Mouse (Mus musculus): Measurements from ENCODE around the gene Mta1.
A peak's percentile ranks its signal among the peaks of the same experiment; 100 is the strongest.

Mta1 gene

DNA sequence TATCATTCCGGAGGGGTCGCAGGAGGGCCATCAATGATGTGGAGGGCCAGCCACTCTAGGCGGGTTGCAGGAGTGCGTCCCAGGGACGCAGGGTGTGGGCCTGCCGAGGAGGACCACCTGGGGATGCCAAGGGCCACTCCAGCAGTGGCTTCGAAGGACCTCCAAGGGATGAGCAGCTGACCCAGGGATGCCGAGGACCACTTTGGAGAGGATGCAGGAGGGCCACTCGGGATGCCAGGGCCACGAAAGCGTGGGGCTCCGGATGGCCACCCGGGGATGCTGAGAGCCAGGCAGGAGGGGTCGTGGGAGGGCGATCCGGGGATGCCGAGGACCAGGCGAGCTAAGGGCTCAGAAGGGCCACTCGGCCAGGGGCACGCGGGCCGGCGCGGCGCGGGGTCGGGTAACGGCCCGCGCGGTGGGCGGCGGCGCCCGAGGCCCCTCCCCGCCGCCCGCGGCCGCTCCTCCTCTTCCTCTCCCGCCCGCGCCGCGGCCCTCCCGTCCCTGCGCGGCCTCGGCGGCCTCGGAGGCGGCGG lies at the start of gene Mta1:
Mta1 (plus strand) TSS at position 530 of the 533 bp plus-strand sequence.
- DNase-seq (ENCODE audit: low read depth, low spot score), result no peak

GRCm38 (mm10) chr12:113049836-113050235 lies 48.2 kb upstream of the Mta1 start:
- no peak for DNase-seq (ENCODE audit: low read depth, low spot score)

DNA sequence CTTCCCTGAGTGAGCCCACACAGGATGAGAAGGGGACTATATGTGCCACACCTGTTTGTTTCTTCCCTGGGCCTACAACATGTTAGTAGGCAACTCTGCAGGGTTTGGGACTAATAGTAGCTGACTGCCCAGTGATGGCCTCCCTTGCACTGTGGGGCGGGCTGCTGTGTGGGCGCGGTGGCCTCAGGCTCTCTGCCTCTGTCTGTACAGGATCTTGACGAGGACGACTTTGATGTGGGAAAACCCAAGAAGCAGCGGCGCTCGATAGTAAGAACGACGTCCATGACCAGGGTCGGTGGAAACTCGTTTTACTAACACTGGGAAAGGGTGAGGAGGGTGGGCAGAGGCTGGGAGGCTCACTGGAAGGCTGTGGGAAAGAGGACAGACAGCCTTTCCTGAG lies 47.4 kb upstream of the Mta1 start:
- no peak for DNase-seq (ENCODE audit: low read depth, low spot score)

DNA sequence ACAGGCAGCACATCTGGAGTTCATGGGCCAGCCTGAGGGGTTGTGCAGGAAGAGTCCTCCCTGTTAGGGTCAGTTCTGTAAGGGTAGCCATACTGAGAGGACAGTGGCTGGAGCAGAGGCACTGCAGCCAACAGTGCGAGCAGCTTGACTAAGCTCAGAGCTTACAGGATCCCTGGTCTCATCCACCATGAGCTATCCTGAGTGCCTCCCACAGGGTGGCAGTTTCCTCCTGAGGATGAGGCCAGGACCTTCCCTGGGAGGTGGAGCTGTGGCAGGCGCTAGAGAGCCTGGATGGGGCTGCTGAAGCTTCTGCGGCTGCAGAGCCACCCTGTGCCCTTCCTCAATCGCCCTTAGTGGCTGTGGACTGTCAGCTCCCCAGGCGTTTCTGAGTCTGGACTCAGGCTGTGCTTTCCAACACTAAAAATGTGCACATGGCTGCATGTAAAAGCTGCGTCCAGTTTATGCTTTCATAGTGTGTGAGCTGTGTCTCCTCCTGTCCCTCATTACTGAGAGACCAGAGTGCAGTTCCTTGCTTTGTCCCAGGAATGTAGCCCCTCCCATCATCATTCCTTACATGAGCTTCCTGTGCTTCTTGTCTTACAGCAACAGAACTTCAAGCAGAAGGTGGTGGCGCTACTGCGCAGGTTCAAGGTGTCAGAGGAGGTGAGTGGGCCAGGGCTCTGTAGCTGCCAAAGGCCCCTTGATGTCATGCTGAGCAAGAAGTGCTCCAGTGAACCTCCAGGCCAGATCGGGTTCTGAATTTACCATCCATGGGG lies 46.3 kb upstream of the Mta1 start:
- no peak for DNase-seq (ENCODE audit: low read depth, low spot score)

GRCm38 (mm10) chr12:113056089-113056488 lies 42.0 kb upstream of the Mta1 start:
- no peak for DNase-seq (ENCODE audit: low read depth, low spot score)

- no peak for DNase-seq (ENCODE audit: low read depth, low spot score)
Measured at GRCm38 (mm10) chr12:113060178-113060577, 37.9 kb upstream of the Mta1 start.

DNA sequence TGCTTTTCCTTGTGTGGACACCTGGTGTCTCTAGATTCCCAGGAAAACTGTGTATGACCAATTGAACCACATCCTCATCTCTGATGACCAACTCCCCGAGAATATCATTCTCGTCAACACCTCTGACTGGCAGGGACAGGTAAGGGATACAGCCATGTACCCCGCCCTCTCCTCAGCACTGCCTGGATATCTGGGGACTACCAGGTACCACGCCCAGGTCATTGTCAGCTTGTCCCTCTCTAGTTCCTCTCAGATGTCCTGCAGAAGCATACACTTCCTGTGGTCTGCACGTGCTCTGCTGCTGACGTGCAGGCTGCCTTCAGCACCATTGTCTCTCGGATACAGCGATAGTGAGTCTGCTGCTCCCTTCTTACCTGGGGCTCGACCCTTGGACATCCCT lies 36.5 kb upstream of the Mta1 start:
- DNase-seq (ENCODE audit: low read depth, low spot score), result no peak

- no peak for DNase-seq (ENCODE audit: low read depth, low spot score)
Measured at GRCm38 (mm10) chr12:113062201-113062600, 35.9 kb upstream of the Mta1 start.

DNA sequence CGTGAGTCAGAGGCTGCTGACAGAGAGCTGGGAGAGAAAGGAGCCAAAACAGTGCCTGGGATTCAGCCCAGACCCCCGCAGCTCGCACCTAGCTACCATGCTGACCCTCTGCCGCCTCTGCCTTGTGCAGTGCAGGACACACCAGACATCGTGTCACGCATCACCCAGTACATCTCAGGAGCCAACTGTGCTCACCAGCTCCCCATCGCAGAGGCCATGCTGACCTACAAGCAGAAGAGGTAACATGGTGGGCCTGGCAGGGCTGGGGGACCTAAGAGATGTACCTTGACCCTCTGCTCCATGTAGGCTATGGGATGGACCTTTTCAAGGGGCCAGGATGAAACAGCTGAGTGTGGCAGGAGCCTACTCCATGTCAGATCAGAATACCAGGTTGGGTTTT lies 34.4 kb upstream of the Mta1 start:
- DNase-seq (ENCODE audit: low read depth, low spot score), result no peak

DNA sequence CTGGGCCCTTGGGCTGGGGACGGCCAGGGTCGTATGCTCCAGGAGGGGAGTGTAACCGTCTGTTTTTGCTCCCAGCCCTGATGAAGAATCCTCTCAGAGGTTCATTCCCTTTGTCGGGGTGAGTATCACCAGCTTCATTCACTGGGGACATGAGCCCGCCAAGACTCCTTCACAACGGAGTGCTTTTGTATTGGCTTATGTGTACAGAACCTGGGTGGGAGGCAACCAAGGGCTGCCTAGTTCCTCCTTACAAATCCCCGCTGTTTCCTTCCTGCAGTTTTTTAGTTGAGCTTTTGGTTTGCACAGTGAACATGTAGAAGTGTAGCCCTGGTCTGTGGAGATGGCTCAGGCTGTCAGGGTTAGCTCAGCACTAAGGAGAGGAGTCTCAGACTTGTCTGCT lies 30.1 kb upstream of the Mta1 start:
- no peak for DNase-seq (ENCODE audit: low read depth, low spot score)

DNA sequence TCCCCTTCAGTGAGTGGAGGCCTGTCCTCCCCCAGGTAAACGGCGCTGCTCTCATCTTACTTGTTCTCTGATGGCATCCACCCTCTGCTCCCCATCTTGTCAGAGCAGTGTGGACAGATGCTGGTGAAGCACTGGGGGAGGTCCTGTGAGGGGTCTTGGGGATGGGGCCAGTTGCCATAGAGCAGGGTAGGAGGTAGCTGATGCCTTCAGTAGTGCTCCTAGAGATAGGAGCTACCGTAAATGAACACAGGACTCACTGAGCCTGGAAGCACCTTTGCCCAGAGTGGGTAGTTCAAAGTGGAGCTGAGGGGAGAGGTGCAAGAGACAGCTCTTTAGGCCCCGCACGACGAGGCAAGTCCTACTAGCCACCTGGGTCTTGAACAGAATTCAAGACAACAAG lies 28.7 kb upstream of the Mta1 start:
- DNase-seq (ENCODE audit: low read depth, low spot score), result no peak

DNA sequence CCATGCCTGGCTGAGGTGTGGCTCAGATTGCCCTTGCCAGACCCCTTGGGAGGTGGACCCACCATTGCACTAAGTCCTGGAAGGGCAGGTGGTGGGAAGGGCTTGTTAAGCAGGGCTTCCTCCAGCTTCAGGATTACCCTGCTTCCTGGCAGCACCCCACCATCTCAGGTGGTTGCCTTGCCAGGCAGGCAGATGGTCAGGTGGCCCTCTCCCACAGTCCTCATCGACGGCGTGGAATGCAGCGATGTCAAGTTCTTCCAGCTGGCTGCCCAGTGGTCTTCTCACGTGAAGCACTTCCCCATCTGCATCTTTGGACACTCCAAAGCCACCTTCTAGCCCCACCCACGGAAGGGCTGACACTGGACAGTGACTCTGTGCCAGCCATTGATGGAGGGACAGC lies 26.8 kb upstream of the Mta1 start:
- DNase-seq (ENCODE audit: low read depth, low spot score), result no peak

- DNase-seq (ENCODE audit: low read depth, low spot score), result no peak
Measured at GRCm38 (mm10) chr12:113071827-113072226, 26.3 kb upstream of the Mta1 start.

- DNase-seq (ENCODE audit: low read depth, low spot score), result no peak
Measured at GRCm38 (mm10) chr12:113073420-113074328, 24.4 kb upstream of the Mta1 start.

DNA sequence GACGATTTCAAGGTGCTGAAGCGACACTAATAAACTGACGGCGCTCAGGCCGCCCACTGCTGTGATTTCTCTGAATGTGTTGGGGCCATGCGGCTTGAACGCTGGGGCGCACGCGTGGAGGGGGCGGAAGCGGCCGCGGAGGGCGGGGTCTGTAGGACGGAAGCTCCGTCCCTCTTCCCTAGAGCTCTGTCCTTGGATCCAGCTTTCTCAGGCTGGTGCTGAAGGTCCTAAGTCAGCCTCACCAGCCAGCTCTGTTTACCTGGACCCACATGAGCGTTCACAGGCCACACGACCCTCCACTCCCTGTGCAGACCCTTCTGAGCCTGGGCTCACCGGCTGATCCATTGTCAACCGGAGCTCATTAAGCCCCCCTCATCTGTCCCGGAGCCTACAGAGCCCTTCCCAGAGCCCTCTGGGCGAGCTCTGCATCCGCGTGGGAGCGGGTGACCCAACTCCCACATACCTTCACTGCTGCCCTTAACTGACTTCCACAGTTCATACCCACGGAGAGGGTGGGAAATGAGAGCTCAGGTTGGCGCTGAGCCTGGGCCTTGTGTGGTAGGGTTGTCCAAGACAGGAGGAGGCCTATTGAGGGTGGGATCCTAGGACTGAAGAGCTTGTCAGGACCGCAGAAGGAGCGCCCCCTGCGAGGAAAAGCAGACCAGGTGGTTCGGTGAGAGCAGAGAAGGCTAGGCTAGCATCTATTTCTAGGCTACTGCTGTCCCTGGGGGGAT lies 23.6 kb upstream of the Mta1 start, which contains the start of gene Tex22:
Tex22 (plus strand) TSS at position 174 of the 734 bp plus-strand sequence.
- DNase-seq (ENCODE audit: low read depth, low spot score), result no peak

DNA sequence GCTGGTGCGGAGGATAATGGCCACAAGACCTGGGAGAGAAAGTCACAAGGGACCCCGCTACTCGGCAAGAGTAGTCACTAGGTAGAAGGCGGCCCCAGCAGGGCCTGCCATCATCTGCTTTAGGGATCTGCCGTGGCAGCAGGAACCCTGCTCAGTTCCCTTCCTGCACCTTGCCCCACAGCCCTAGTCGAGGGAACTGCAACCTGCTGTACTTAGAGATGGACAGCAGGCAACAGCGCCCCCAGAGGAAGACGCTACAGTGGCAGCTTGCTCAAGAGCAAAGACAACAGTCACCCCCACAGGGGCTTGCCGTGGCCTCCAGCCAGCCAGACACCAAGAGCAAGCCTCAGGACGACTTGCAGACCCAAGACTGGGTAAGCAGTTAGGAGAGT lies 23.0 kb upstream of the Mta1 start:
- DNase-seq (ENCODE audit: low read depth, low spot score), result peak; percentile 57

- DNase-seq (ENCODE audit: low read depth, low spot score), result no peak
Measured at GRCm38 (mm10) chr12:113075486-113075885, 22.6 kb upstream of the Mta1 start.

- no peak for DNase-seq (ENCODE audit: low read depth, low spot score)
Measured at GRCm38 (mm10) chr12:113087276-113087675, 10.8 kb upstream of the Mta1 start.

- no peak for DNase-seq (ENCODE audit: low read depth, low spot score)
Measured at GRCm38 (mm10) chr12:113088026-113088425, 10.1 kb upstream of the Mta1 start.

DNA sequence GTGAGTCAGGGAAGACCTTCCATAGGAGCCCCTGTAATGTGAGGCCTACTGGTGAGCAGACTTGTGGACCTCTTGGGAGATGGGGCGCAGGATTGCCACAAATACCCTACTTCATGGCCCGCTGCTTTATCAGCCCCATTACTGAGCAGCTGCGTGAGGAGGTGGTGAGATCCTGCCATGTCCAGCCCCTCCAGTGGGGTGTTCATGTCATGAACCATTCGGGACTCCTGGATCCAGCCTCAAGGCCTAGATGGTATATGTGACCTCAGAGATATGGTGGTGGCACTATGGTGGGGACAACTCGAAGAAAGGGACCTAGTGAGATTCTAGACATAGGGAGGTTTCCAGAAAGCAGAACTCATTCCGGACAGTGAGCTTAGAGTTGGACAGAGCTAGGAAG lies 9.0 kb upstream of the Mta1 start:
- DNase-seq (ENCODE audit: low read depth, low spot score), result no peak

- DNase-seq (ENCODE audit: low read depth, low spot score), result no peak
Measured at GRCm38 (mm10) chr12:113090053-113090452, 8.0 kb upstream of the Mta1 start.

GRCm38 (mm10) chr12:113097040-113097439 lies 1.0 kb upstream of the Mta1 start:
- DNase-seq (ENCODE audit: low read depth, low spot score), result no peak

Data from c-Kit-negative CD71-positive TER-119-positive erythroid progenitor cells, embryonic 14.5 days (primary cell).